Mouse (Mus musculus) CD4-positive, CD25-positive, alpha-beta regulatory T cell (primary cell): ENCODE results near the gene 2510009E07Rik. TPM values are rescaled to one million over a fixed set of nuclear protein-coding genes. Genes with fewer than 3 reads are reported as not detected.

Experiments
- polyA plus RNA-seq: library from polyadenylated mRNA; unstranded; fragments of 100-300 nt; shearing (Covaris generic); gene quantifications from one replicate; pipeline ENCODE4 v1.2.1, GENCODE M21; 2017

The 2510009E07Rik gene
- polyA plus RNA-seq = 9.8 TPM

GRCm38 (mm10) chr16:21694463-21695241 lies at the start of gene 2510009E07Rik:
Gene 2510009E07Rik, minus strand, starts transcription at chr16:21694665.

Other genes with a start within 250 kb of the 2510009E07Rik start
- gene Ehhadh, start 93.1 kb upstream of the 2510009E07Rik start, polyA plus RNA-seq = 10.9 TPM
- gene Map3k13, start 99.7 kb upstream of the 2510009E07Rik start, polyA plus RNA-seq = 0.35 TPM